Mouse (Mus musculus): ENCODE results near the gene Timm22. TPM values are rescaled to one million over a fixed set of nuclear protein-coding genes. Genes with fewer than 3 reads are reported as not detected.

Gene Timm22
- polyA plus RNA-seq, 1 experiment from 2014 or later, result 120 TPM

GRCm38 (mm10) chr11:76418423-76418822, 11.7 kb downstream of the Timm22 start:
- no peaks in the 10 kb centered on the region for H3K9me3 ChIP-seq
- H3K36me3 ChIP-seq, result peaks cover 95% of the 10 kb centered on the region
- no peaks in the 10 kb centered on the region for H3K27me3 ChIP-seq (replicated peaks)
- no peak overlapping the region for H3K9ac ChIP-seq
- H3K4me3 ChIP-seq, result no peak overlapping the region
- WGBS, result 91% methylated on average over 8 of the region's 8 CpGs
- no peak overlapping the region for H3K4me2 ChIP-seq (replicated peaks)
- H3K27ac ChIP-seq, result no peak overlapping the region
- no peak for ATAC-seq (ENCODE audit: low FRiP score, low read depth)
- no peaks in the 10 kb centered on the region for H3K4me1 ChIP-seq

GRCm38 (mm10) chr11:76419179-76419578, 12.4 kb downstream of the Timm22 start:
- Histone ChIP-seq H3K27me3 (replicated peaks) (no peaks in the 10 kb centered on the region), H3K9me3 (no peaks in the 10 kb centered on the region), H3K4me3 (no peak overlapping the region), H3K9ac (no peak overlapping the region), H3K27ac (no peak overlapping the region), H3K36me3 (peaks cover 90% of the 10 kb centered on the region), H3K4me2 (replicated peaks) (no peak overlapping the region), H3K4me1 (no peaks in the 10 kb centered on the region)
- 69% methylated on average over 4 of the region's 4 CpGs for WGBS
- ATAC-seq (ENCODE audit: low FRiP score, low read depth), result no peak

- Histone ChIP-seq H3K27ac (no peak overlapping the region), H3K36me3 (peaks cover 85% of the 10 kb centered on the region)
- 68% methylated on average over 4 of the region's 4 CpGs for WGBS
Measured at GRCm38 (mm10) chr11:76420896-76421295, 14.1 kb downstream of the Timm22 start.

GRCm38 (mm10) chr11:76425749-76426148, 19.0 kb downstream of the Timm22 start:
- Histone ChIP-seq H3K27ac (no peak overlapping the region), H3K36me3 (peaks cover 41% of the 10 kb centered on the region)
- WGBS, result 85% methylated on average over 6 of the region's 6 CpGs

More at GRCm38 (mm10) chr11:76420896-76421295, 14.1 kb downstream of the Timm22 start:
- H3K4me1 ChIP-seq, result no peaks in the 10 kb centered on the region
- no peak overlapping the region for H3K9ac ChIP-seq
- H3K4me2 ChIP-seq (replicated peaks), result no peak overlapping the region
- H3K9me3 ChIP-seq, result no peaks in the 10 kb centered on the region
- H3K4me3 ChIP-seq, result no peak overlapping the region
- H3K27me3 ChIP-seq (replicated peaks), result no peaks in the 10 kb centered on the region
- ATAC-seq (ENCODE audit: low FRiP score, low read depth), result no peak

GRCm38 (mm10) chr11:76427781-76428180, 21.0 kb downstream of the Timm22 start:
- no peaks in the 10 kb centered on the region for H3K27me3 ChIP-seq (replicated peaks)
- no peak for ATAC-seq (ENCODE audit: low FRiP score, low read depth)
- no peak overlapping the region for H3K9ac ChIP-seq
- no peak overlapping the region for H3K4me3 ChIP-seq
- H3K4me1 ChIP-seq, result peaks cover 9% of the 10 kb centered on the region
- 77% methylated on average over 3 of the region's 3 CpGs for WGBS
- no peak overlapping the region for H3K4me2 ChIP-seq (replicated peaks)
- H3K9me3 ChIP-seq, result no peaks in the 10 kb centered on the region
- no peak overlapping the region for H3K27ac ChIP-seq
- peaks cover 24% of the 10 kb centered on the region for H3K36me3 ChIP-seq

More at GRCm38 (mm10) chr11:76425749-76426148, 19.0 kb downstream of the Timm22 start:
- Histone ChIP-seq H3K9me3 (no peaks in the 10 kb centered on the region), H3K4me1 (peaks cover 9% of the 10 kb centered on the region), H3K4me2 (replicated peaks) (no peak overlapping the region), H3K9ac (no peak overlapping the region), H3K4me3 (no peak overlapping the region), H3K27me3 (replicated peaks) (no peaks in the 10 kb centered on the region)
- no peak for ATAC-seq (ENCODE audit: low FRiP score, low read depth)

GRCm38 (mm10) chr11:76429046-76429445, 22.3 kb downstream of the Timm22 start:
- H3K4me1 ChIP-seq, result peaks cover 9% of the 10 kb centered on the region
- no peaks in the 10 kb centered on the region for H3K9me3 ChIP-seq
- no peaks in the 10 kb centered on the region for H3K27me3 ChIP-seq (replicated peaks)
- no peak for ATAC-seq (ENCODE audit: low FRiP score, low read depth)
- no peak overlapping the region for H3K27ac ChIP-seq
- no peak overlapping the region for H3K4me3 ChIP-seq
- WGBS, result 66% methylated on average over 4 of the region's 4 CpGs
- no peak overlapping the region for H3K4me2 ChIP-seq (replicated peaks)
- peaks cover 21% of the 10 kb centered on the region for H3K36me3 ChIP-seq
- H3K9ac ChIP-seq, result no peak overlapping the region

GRCm38 (mm10) chr11:76429556-76429955, 22.8 kb downstream of the Timm22 start:
- 0 out of 2 replicates have a peak overlapping the region, but pooled peaks have one; percentile 21 for H3K9ac ChIP-seq
- no peak overlapping the region for H3K4me2 ChIP-seq (replicated peaks)
- no peaks in the 10 kb centered on the region for H3K9me3 ChIP-seq
- peaks cover 9% of the 10 kb centered on the region for H3K4me1 ChIP-seq
- no peak for ATAC-seq (ENCODE audit: low FRiP score, low read depth)
- WGBS, result 72% methylated on average over 7 of the region's 7 CpGs
- H3K27ac ChIP-seq, result no peak overlapping the region
- H3K4me3 ChIP-seq, result no peak overlapping the region
- H3K27me3 ChIP-seq (replicated peaks), result no peaks in the 10 kb centered on the region
- peaks cover 16% of the 10 kb centered on the region for H3K36me3 ChIP-seq

GRCm38 (mm10) chr11:76429966-76430631, 23.3 kb downstream of the Timm22 start:
- no peak overlapping the region for H3K4me3 ChIP-seq
- H3K36me3 ChIP-seq, result peaks cover 11% of the 10 kb centered on the region
- H3K27ac ChIP-seq, result no peak overlapping the region
- no peak overlapping the region for H3K4me2 ChIP-seq (replicated peaks)
- H3K9me3 ChIP-seq, result no peaks in the 10 kb centered on the region
- no peaks in the 10 kb centered on the region for H3K27me3 ChIP-seq (replicated peaks)
- peaks cover 9% of the 10 kb centered on the region for H3K4me1 ChIP-seq
- 68% methylated on average over 6 of the region's 6 CpGs for WGBS
- no peak for ATAC-seq (ENCODE audit: low FRiP score, low read depth)
- 0 out of 2 replicates have a peak overlapping the region, but pooled peaks have one; percentile 21 for H3K9ac ChIP-seq

- no peaks in the 10 kb centered on the region for H3K9me3 ChIP-seq
- H3K4me1 ChIP-seq, result peaks cover 28% of the 10 kb centered on the region
- WGBS, result 88% methylated on average over 5 of the region's 5 CpGs
- H3K9ac ChIP-seq, result no peak overlapping the region
- peak overlapping the region; percentile 57; the same call in 1 of the 2 replicates for H3K4me2 ChIP-seq (replicated peaks)
- H3K27ac ChIP-seq, result no peak overlapping the region
- no peaks in the 10 kb centered on the region; the same call in 1 of the 2 replicates for H3K27me3 ChIP-seq (replicated peaks)
- peaks cover 12% of the 10 kb centered on the region for H3K36me3 ChIP-seq
- no peak overlapping the region for H3K4me3 ChIP-seq
- no peak for ATAC-seq (ENCODE audit: low FRiP score, low read depth)
Measured at GRCm38 (mm10) chr11:76436009-76436408, 29.3 kb downstream of the Timm22 start.

- Histone ChIP-seq H3K4me1 (peaks cover 28% of the 10 kb centered on the region), H3K36me3 (peaks cover 12% of the 10 kb centered on the region), H3K4me3 (peak overlapping the region; percentile 29), H3K27ac (peak overlapping the region; percentile 37; the same call in 1 of the 2 replicates), H3K27me3 (replicated peaks) (no peaks in the 10 kb centered on the region; the same call in 1 of the 2 replicates), H3K4me2 (replicated peaks) (peak overlapping the region; percentile 57), H3K9me3 (no peaks in the 10 kb centered on the region), H3K9ac (peak overlapping the region; percentile 48)
- 10% methylated on average over 28 of the region's 28 CpGs for WGBS
- 0 out of 2 replicates have a peak, but pooled peaks have one; percentile 51 for ATAC-seq (ENCODE audit: low FRiP score, low read depth)
Measured at GRCm38 (mm10) chr11:76436864-76437437, 30.2 kb downstream of the Timm22 start.

- no peak overlapping the region for H3K4me3 ChIP-seq
- WGBS, result 17% methylated on average over 3 of the region's 3 CpGs
- H3K4me2 ChIP-seq (replicated peaks), result no peak overlapping the region
- no peak overlapping the region for H3K9ac ChIP-seq
- no peak overlapping the region for H3K27ac ChIP-seq
- H3K4me1 ChIP-seq, result peaks cover 28% of the 10 kb centered on the region
- H3K9me3 ChIP-seq, result no peaks in the 10 kb centered on the region
- no peak for ATAC-seq (ENCODE audit: low FRiP score, low read depth)
- no peaks in the 10 kb centered on the region; the same call in 1 of the 2 replicates for H3K27me3 ChIP-seq (replicated peaks)
- peaks cover 17% of the 10 kb centered on the region for H3K36me3 ChIP-seq
Measured at GRCm38 (mm10) chr11:76439666-76440065, 32.9 kb downstream of the Timm22 start.

- 41% methylated on average over 8 of the region's 8 CpGs for WGBS
- no peak for ATAC-seq (ENCODE audit: low FRiP score, low read depth)
- Histone ChIP-seq H3K27ac (no peak overlapping the region), H3K36me3 (peaks cover 21% of the 10 kb centered on the region), H3K4me1 (peaks cover 56% of the 10 kb centered on the region), H3K9me3 (no peaks in the 10 kb centered on the region), H3K27me3 (replicated peaks) (no peaks in the 10 kb centered on the region), H3K4me3 (no peak overlapping the region), H3K9ac (no peak overlapping the region), H3K4me2 (replicated peaks) (no peak overlapping the region)
Measured at GRCm38 (mm10) chr11:76445459-76445858, 38.7 kb downstream of the Timm22 start.

All from neural tube, embryonic 12.5 days (tissue).